Mouse (Mus musculus) midbrain, embryonic 16.5 days (tissue): Measurements from ENCODE around the gene Plac8. TPM values are rescaled to one million over a fixed set of nuclear protein-coding genes. Genes with fewer than 3 reads are reported as not detected.

ENCODE experiments used
- ATAC-seq: fragments of 200-750 bp; cut with Nextera tagmentation; 2 replicates; pipeline ENCODE4 v1.8.0; 2017; ENCODE audit warnings: moderate TSS enrichment
- H3K27ac ChIP-seq: fragments of 300-500 bp; sonication (generic); 2 replicates; pipeline ENCODE4 v1.5.1; 2014; ENCODE audit warnings: mild to moderate bottlenecking, low read length, mixed read lengths
- H3K27me3 ChIP-seq: fragments of 300-500 bp; sonication (generic); 2 replicates; pipeline ENCODE4 v1.6.1; 2014; ENCODE audit warnings: low read depth, low read length, mixed read lengths; ENCODE audit not compliant: control insufficient read depth, insufficient read depth
- H3K36me3 ChIP-seq: fragments of 300-500 bp; sonication (generic); 2 replicates; pipeline ENCODE4 v1.6.1; 2014; ENCODE audit warnings: mild to moderate bottlenecking, low read length, moderate library complexity, mixed read lengths; ENCODE audit not compliant: control insufficient read depth, insufficient read depth
- H3K4me1 ChIP-seq: fragments of 300-500 bp; sonication (generic); 2 replicates; pipeline ENCODE4 v1.6.1; 2014; ENCODE audit warnings: mild to moderate bottlenecking, low read length, mixed read lengths; ENCODE audit not compliant: control insufficient read depth, insufficient read depth
- H3K4me2 ChIP-seq: fragments of 300-500 bp; sonication (generic); 2 replicates; pipeline ENCODE4 v1.6.1; 2014; ENCODE audit warnings: mild to moderate bottlenecking, low read length, mixed read lengths
- H3K4me3 ChIP-seq: fragments of 300-500 bp; sonication (generic); 2 replicates; pipeline ENCODE4 v1.5.1; 2014; ENCODE audit warnings: low read depth, mild to moderate bottlenecking, low read length, moderate library complexity, mixed read lengths
- H3K9ac ChIP-seq: fragments of 300-500 bp; sonication (generic); 2 replicates; pipeline ENCODE4 v1.6.1; 2014; ENCODE audit warnings: low read depth, low read length, mixed read lengths
- H3K9me3 ChIP-seq: fragments of 300-500 bp; sonication (generic); replicated peaks from 2 replicates; pipeline ENCODE4 v1.6.1; 2014; ENCODE audit warnings: mild to moderate bottlenecking, low read length, mixed read lengths; ENCODE audit not compliant: control insufficient read depth, poor library complexity, severe bottlenecking
- WGBS: fragments of 180-500 bp; shearing (Covaris S2); extraction: QIAGEN DNeasy Blood & Tissue Kit; methylation state at CpG from one replicate; pipeline ENCODE4 v1.1.7; 2014; 5-methylcytosine and 5-hydroxymethylcytosine counted together
- polyA plus RNA-seq: library from polyadenylated mRNA; unstranded; fragments of >200 nt; fragmentation: Nextera tagmentation; extraction: Ambion mirVana; gene quantifications from 2 replicates; pipeline ENCODE4 v1.2.1, GENCODE M21; 2015

Gene Plac8
- polyA plus RNA-seq, 1 experiment from 2014 or later, result 0.51 TPM

DNA sequence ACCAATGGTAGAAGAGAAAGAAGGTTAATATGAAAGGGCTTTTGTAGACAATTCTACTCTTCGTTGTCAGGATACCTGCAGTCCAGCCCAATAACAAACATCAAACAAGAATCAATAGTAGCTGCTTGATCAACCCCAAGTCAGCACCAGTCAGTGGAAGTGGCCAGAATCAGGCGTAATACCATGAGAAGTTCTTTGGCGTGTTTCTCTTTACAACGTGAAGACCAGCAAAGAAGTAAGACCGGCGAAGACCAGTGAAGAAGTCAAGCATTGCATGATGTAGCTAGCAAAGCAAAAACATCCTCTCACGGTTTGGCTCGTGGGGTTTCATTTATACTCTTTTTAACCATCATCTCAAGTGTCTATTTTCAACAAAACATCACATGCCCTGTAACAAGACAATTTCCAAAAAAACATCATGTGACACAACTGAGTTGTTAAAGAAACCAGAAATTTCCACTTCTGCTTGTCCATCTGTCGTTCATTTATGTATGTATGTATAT is 27.0 kb upstream of the Plac8 start:
- no peaks in the 10 kb centered on the region for H3K4me1 ChIP-seq
- H3K36me3 ChIP-seq, result no peaks in the 10 kb centered on the region
- H3K9ac ChIP-seq, result no peak overlapping the region
- WGBS, result 97% methylated on average over 9 of the region's 9 CpGs
- H3K27ac ChIP-seq, result no peak overlapping the region
- H3K9me3 ChIP-seq, result no peaks in the 10 kb centered on the region
- H3K4me2 ChIP-seq, result no peak overlapping the region
- no peak overlapping the region for H3K4me3 ChIP-seq
- no peaks in the 10 kb centered on the region for H3K27me3 ChIP-seq
- no peak for ATAC-seq

DNA sequence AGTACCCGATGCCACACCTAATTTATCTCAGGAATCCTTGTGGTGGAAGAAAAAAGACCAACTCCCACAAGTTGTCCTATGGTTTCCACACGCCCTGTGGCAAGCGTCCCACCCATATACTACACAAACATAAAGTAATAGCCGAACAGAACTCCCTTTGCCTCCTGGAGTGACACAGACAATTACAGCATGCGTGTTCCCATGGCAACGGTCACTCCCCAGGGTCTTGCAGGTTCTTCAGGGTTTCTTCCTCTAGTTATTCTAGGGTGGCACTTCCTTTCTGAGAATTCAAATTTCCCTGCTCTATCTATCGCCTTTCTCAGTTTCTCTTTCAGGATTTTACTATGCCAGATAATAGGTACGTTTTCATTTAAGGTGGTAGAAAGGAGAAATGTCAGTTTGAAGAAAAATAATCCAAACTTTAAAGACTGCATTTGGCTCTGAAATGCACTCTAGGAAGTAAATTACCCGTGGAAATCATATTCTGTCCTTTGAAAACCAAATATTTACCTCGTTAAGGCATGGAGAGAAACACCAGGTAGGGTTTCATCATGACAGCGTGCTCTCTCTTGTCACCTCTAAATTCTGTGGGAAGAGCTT is 25.9 kb upstream of the Plac8 start:
- 66% methylated on average over 11 of the region's 11 CpGs for WGBS
- Histone ChIP-seq H3K27ac (no peak overlapping the region), H3K9ac (no peak overlapping the region)

DNA sequence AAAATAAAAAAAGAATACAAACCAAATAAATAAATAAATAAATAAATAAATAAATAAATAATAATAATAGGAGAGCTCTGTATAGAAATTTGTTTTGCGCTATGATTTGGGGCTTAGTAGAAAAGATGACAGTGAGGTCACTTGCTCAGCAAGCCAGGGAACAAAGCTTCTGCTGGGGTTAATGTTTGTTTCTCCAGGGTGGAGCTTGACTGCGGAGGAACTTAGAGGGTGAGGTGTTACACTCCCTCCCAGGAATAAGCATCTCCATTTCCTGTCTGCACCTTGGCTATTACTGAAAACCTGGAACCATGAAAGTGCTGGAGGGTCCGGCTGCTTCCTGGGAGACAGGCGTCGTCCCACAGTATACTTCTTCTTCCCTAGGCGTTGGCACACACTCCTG is 24.0 kb upstream of the Plac8 start:
- 92% methylated on average over 6 of the region's 6 CpGs for WGBS
- no peaks in the 10 kb centered on the region for H3K4me1 ChIP-seq
- no peak for ATAC-seq
- no peaks in the 10 kb centered on the region; the same call in 1 of the 2 replicates for H3K9me3 ChIP-seq
- no peak overlapping the region for H3K4me3 ChIP-seq
- no peaks in the 10 kb centered on the region for H3K36me3 ChIP-seq
- H3K27ac ChIP-seq, result no peak overlapping the region
- H3K4me2 ChIP-seq, result no peak overlapping the region
- H3K27me3 ChIP-seq, result no peaks in the 10 kb centered on the region
- no peak overlapping the region for H3K9ac ChIP-seq

More for the DNA sequence above, 25.9 kb upstream of the Plac8 start:
- Histone ChIP-seq H3K4me1 (no peaks in the 10 kb centered on the region), H3K9me3 (no peaks in the 10 kb centered on the region; the same call in 1 of the 2 replicates), H3K4me3 (no peak overlapping the region), H3K36me3 (no peaks in the 10 kb centered on the region), H3K27me3 (no peaks in the 10 kb centered on the region), H3K4me2 (no peak overlapping the region)
- ATAC-seq, result no peak

GRCm38 (mm10) chr5:100594803-100595467 is 22.9 kb upstream of the Plac8 start:
- no peaks in the 10 kb centered on the region for H3K4me1 ChIP-seq
- 69% methylated on average over 13 of the region's 13 CpGs for WGBS
- H3K9me3 ChIP-seq, result no peaks in the 10 kb centered on the region; the same call in 1 of the 2 replicates
- H3K4me2 ChIP-seq, result no peak overlapping the region
- H3K36me3 ChIP-seq, result no peaks in the 10 kb centered on the region
- no peak overlapping the region for H3K4me3 ChIP-seq
- ATAC-seq, result peak; percentile 92
- no peak overlapping the region for H3K9ac ChIP-seq
- H3K27ac ChIP-seq, result peak overlapping the region; percentile 64
- H3K27me3 ChIP-seq, result no peaks in the 10 kb centered on the region

GRCm38 (mm10) chr5:100590505-100590904 is 18.5 kb upstream of the Plac8 start:
- Histone ChIP-seq H3K4me1 (no peaks in the 10 kb centered on the region), H3K9ac (no peak overlapping the region), H3K9me3 (no peaks in the 10 kb centered on the region; the same call in 1 of the 2 replicates), H3K4me2 (no peak overlapping the region), H3K27me3 (no peaks in the 10 kb centered on the region), H3K27ac (no peak overlapping the region), H3K36me3 (no peaks in the 10 kb centered on the region), H3K4me3 (no peak overlapping the region)
- 94% methylated on average over 5 of the region's 5 CpGs for WGBS
- no peak for ATAC-seq

GRCm38 (mm10) chr5:100587626-100588025 is 15.6 kb upstream of the Plac8 start:
- H3K4me3 ChIP-seq, result no peak overlapping the region
- no peak overlapping the region for H3K9ac ChIP-seq
- H3K4me2 ChIP-seq, result no peak overlapping the region
- ATAC-seq, result no peak
- no peak overlapping the region for H3K27ac ChIP-seq
- no peaks in the 10 kb centered on the region for H3K9me3 ChIP-seq
- no peaks in the 10 kb centered on the region for H3K36me3 ChIP-seq
- H3K4me1 ChIP-seq, result no peaks in the 10 kb centered on the region
- 45% methylated on average over 2 of the region's 2 CpGs for WGBS
- no peaks in the 10 kb centered on the region for H3K27me3 ChIP-seq

DNA sequence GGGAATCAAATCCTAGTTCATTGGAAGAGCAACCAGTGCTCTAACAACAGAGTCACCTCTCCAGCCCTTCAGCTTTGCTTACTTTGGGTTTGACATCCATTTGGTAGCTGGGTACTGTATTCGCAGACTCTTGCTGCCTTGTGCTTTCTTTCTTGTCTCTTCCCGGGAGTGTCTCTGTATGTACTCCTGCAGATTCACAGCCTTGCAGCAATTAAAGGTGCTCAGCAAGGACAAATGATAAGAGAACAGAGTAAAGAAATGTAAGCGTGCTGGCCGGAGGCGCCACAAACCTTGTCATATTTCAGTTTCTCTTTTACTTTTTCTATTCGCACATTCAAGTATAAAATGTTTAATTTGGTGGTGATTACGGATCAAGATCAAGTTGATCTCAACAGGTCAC is 15.1 kb upstream of the Plac8 start:
- no peak overlapping the region for H3K9ac ChIP-seq
- no peaks in the 10 kb centered on the region for H3K9me3 ChIP-seq
- WGBS, result 93% methylated on average over 7 of the region's 7 CpGs
- no peak overlapping the region for H3K4me3 ChIP-seq
- ATAC-seq, result no peak
- H3K4me2 ChIP-seq, result no peak overlapping the region
- H3K4me1 ChIP-seq, result no peaks in the 10 kb centered on the region
- no peak overlapping the region for H3K27ac ChIP-seq
- no peaks in the 10 kb centered on the region for H3K27me3 ChIP-seq
- no peaks in the 10 kb centered on the region for H3K36me3 ChIP-seq

DNA sequence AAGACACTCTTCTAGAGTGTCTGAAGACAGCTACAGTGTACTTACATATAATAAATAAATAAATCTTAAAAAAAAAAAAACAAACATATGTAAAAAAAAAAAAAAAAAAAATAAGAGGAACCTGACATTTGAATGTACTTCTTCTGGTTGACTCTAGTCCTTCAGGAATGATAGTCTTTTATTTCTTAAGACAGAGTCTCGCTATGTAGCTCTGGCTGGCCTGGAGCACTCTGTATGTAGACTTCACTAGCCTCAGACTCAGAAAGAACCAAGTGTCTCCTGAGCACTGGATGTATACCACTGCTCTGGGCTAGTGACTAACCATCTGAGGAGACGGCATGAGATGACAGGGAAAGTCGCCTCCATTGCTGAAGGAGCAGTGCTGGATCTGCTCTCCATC is 13.6 kb upstream of the Plac8 start:
- 94% methylated on average over 3 of the region's 3 CpGs for WGBS
- ATAC-seq, result no peak

GRCm38 (mm10) chr5:100585206-100585644 is 13.2 kb upstream of the Plac8 start:
- H3K27me3 ChIP-seq, result no peaks in the 10 kb centered on the region
- H3K27ac ChIP-seq, result no peak overlapping the region
- H3K4me1 ChIP-seq, result no peaks in the 10 kb centered on the region
- H3K36me3 ChIP-seq, result no peaks in the 10 kb centered on the region
- no peak overlapping the region for H3K4me2 ChIP-seq
- H3K9me3 ChIP-seq, result no peaks in the 10 kb centered on the region
- no peak overlapping the region for H3K4me3 ChIP-seq
- no peak overlapping the region for H3K9ac ChIP-seq
- ATAC-seq, result no peak
- WGBS, result 89% methylated on average over 8 of the region's 8 CpGs

More for the DNA sequence above, 13.6 kb upstream of the Plac8 start:
- Histone ChIP-seq H3K36me3 (no peaks in the 10 kb centered on the region), H3K4me3 (no peak overlapping the region), H3K9me3 (no peaks in the 10 kb centered on the region), H3K27me3 (no peaks in the 10 kb centered on the region), H3K27ac (no peak overlapping the region), H3K9ac (no peak overlapping the region), H3K4me1 (no peaks in the 10 kb centered on the region), H3K4me2 (no peak overlapping the region)
